Mouse (Mus musculus): ENCODE results near the gene Nufip1.

- no peak for TF ChIP-seq CTCF (IDR thresholded peaks at IDR 0.05; ENCODE audit: low read depth)
- no peak for TF ChIP-seq EP300 (IDR thresholded peaks at IDR 0.05; ENCODE audit: low read depth)
These were observed 11.1 kb upstream of the Nufip1 start for GRCm38 (mm10) chr14:76099543-76099942.

Data from heart, postnatal 0 days (tissue).